Mouse (Mus musculus): ENCODE data around the gene Atp1b2. TPM values are rescaled to one million over a fixed set of nuclear protein-coding genes. Genes with fewer than 3 reads are reported as not detected.

Atp1b2 gene
- total and polyA plus RNA-seq, 2 experiments from 2014 or later = 161 to 167 TPM

DNA sequence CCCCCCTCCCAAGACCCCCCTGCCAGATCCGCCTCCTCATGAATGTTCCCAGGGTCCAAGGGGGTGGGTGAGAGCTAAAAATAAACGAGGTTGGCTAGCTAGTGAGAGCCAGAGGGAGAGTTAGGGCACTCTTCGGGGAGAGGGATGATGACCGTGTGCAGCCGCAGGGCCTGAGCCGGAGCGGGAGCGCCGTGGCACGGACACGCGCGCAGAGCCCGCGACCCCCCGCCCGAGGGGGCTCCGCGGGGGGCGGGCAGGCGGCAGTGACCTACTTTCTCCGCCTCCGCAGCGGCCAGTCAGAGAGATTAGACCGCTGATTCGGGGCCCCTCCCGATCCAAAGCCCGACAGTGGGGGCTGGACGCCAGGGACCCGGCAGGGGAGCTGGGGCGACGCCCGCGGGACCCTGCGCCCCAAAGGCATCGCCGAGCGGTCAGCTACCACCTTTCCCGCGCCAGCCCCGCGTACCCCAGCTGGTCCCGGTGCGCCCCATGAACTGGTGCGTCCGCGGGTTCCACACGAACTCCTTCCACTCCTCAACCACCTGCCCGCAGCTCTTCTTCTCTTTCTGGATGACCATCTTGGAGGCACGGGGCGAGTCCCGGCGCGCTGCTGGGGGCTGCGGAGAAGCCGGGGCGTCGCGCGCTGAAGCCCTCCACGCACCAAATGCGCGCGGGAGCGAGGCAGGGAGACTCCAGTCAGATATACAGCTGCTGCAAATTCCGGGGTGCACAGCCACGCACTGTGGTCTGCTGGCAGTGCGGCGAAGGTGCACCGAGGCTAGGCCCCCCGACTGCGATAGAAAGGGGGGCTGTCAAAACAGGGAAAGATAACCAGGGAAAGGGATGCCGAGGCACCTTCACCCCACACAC lies 712 bp downstream of the Atp1b2 start:
- H3K27me3 ChIP-seq (ENCODE audit: insufficient read depth, low read length) = no peaks in the 10 kb centered on the region
- H3K4me2 ChIP-seq (ENCODE audit: low read depth, low read length, poor library complexity, severe bottlenecking) = peak overlapping the region; percentile 80
- H3K9me3 ChIP-seq (ENCODE audit: low read length) = no peaks in the 10 kb centered on the region
- peaks cover 10% of the 10 kb centered on the region for H3K4me1 ChIP-seq (ENCODE audit: insufficient read depth, low read length)
- peak overlapping the region; percentile 90 for H3K27ac ChIP-seq (ENCODE audit: low read depth, low read length)
- peak; percentile 73 for DNase-seq (ENCODE audit: low spot score)
- peak overlapping the region; percentile 90 for H3K9ac ChIP-seq (replicated peaks; ENCODE audit: low read length, poor library complexity, severe bottlenecking)
- 1% methylated on average over 57 of the region's 73 CpGs for WGBS
- peak; percentile 68 for ATAC-seq (ENCODE audit: low FRiP score)
- TF ChIP-seq CTCF (IDR thresholded peaks at IDR 0.05) = no peak
- peak overlapping the region; percentile 91 for H3K4me3 ChIP-seq (ENCODE audit: low read depth, low read length)
- peaks cover 26% of the 10 kb centered on the region for H3K36me3 ChIP-seq (ENCODE audit: insufficient read depth, low read length)

DNA sequence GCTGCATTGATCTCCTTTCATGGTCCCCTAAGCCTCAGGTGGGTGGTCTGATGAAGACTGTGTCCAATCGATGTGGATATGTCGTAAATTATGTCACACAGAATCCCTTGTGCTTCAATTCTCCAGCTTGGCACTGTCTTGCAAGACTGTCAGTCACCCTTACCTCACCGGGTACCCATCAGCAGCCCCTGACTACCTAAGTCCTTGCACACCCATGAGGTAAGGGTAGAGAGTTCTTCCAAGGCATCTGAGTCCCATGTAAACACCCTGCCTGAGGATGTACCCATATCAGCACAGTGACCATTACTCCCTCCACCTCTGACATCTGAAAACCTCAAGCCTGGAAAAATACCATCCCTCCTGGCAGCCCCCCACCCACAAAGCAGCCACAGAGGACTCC lies 1.4 kb downstream of the Atp1b2 start:
- whole genome bisulfite sequencing = 27% methylated on average over 3 of the region's 3 CpGs

GRCm38 (mm10) chr11:69603516-69603915 lies 2.2 kb downstream of the Atp1b2 start:
- WGBS = 80% methylated on average over 8 of the region's 8 CpGs
- ATAC-seq (ENCODE audit: low FRiP score) = no peak
- peak overlapping the region; percentile 90; the same call in 1 of the 2 replicates for H3K27ac ChIP-seq (ENCODE audit: low read depth, low read length)
- H3K9me3 ChIP-seq (ENCODE audit: low read length) = no peaks in the 10 kb centered on the region
- no peak for DNase-seq (ENCODE audit: low spot score)
- H3K4me1 ChIP-seq (ENCODE audit: insufficient read depth, low read length) = peaks cover 10% of the 10 kb centered on the region
- H3K36me3 ChIP-seq (ENCODE audit: insufficient read depth, low read length) = peaks cover 27% of the 10 kb centered on the region
- peak overlapping the region; percentile 80 for H3K4me2 ChIP-seq (ENCODE audit: low read depth, low read length, poor library complexity, severe bottlenecking)
- H3K9ac ChIP-seq (replicated peaks; ENCODE audit: low read length, poor library complexity, severe bottlenecking) = no peak overlapping the region
- H3K27me3 ChIP-seq (ENCODE audit: insufficient read depth, low read length) = no peaks in the 10 kb centered on the region
- no peak for TF ChIP-seq CTCF (IDR thresholded peaks at IDR 0.05)
- H3K4me3 ChIP-seq (ENCODE audit: low read depth, low read length) = peak overlapping the region; percentile 91

More for the DNA sequence above, 1.4 kb downstream of the Atp1b2 start:
- Histone ChIP-seq H3K36me3 (ENCODE audit: insufficient read depth, low read length) (peaks cover 27% of the 10 kb centered on the region), H3K9ac (replicated peaks; ENCODE audit: low read length, poor library complexity, severe bottlenecking) (peak overlapping the region; percentile 90), H3K27me3 (ENCODE audit: insufficient read depth, low read length) (no peaks in the 10 kb centered on the region), H3K4me3 (ENCODE audit: low read depth, low read length) (peak overlapping the region; percentile 91), H3K9me3 (ENCODE audit: low read length) (no peaks in the 10 kb centered on the region), H3K4me1 (ENCODE audit: insufficient read depth, low read length) (peaks cover 10% of the 10 kb centered on the region), H3K4me2 (ENCODE audit: low read depth, low read length, poor library complexity, severe bottlenecking) (peak overlapping the region; percentile 80), H3K27ac (ENCODE audit: low read depth, low read length) (peak overlapping the region; percentile 90)
- no peak for TF ChIP-seq CTCF (IDR thresholded peaks at IDR 0.05)
- ATAC-seq (ENCODE audit: low FRiP score) (no peak), DNase-seq (ENCODE audit: low spot score) (no peak)

DNA sequence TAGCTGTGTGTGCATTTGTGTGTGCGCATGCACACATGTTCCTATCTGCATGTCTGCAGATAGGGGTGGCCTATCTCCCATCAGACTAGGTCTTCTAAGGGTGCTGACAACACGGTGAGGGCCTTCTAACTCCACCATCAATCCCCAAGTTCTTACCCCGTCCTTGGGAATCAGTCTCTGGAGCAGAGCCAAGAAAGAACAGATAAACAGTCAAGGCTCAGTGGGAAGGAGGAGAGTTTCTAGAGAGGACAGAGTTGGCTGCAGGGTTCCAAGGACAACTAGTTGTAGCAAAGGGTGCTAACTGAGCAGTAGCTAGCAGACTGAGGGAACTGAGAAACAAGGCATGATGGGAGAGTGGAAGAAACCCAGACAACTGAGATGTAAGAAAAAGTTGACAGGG lies 4.0 kb downstream of the Atp1b2 start:
- H3K9me3 ChIP-seq (ENCODE audit: low read length) = no peaks in the 10 kb centered on the region
- no peaks in the 10 kb centered on the region for H3K27me3 ChIP-seq (ENCODE audit: insufficient read depth, low read length)
- H3K4me1 ChIP-seq (ENCODE audit: insufficient read depth, low read length) = peaks cover 10% of the 10 kb centered on the region
- H3K36me3 ChIP-seq (ENCODE audit: insufficient read depth, low read length) = peaks cover 27% of the 10 kb centered on the region
- no peak for TF ChIP-seq CTCF (IDR thresholded peaks at IDR 0.05)
- no peak overlapping the region for H3K27ac ChIP-seq (ENCODE audit: low read depth, low read length)
- H3K9ac ChIP-seq (replicated peaks; ENCODE audit: low read length, poor library complexity, severe bottlenecking) = no peak overlapping the region
- WGBS = 80% methylated on average over 3 of the region's 3 CpGs
- ATAC-seq (ENCODE audit: low FRiP score) (no peak), DNase-seq (ENCODE audit: low spot score) (no peak)
- H3K4me3 ChIP-seq (ENCODE audit: low read depth, low read length) = no peak overlapping the region
- H3K4me2 ChIP-seq (ENCODE audit: low read depth, low read length, poor library complexity, severe bottlenecking) = no peak overlapping the region

DNA sequence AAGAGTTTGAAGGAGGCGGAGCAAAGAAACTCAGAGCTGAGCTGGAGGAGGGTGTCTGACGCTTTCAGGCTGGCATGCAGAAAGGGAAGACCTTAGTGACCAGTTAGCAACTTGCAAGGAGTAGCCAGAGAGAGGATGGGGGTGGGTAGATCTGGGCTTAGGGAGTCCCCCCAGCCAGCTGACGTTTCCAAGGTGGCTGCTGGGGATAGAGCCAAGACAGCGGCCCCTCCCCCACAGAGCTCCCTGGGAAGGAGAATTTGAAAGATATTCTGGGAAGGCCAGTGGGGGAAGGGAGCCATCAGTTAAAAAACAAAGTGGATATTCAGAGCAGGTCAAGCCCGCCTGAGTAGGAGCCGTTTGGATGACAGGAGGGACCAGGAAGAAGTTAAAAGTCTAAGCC lies 5.6 kb downstream of the Atp1b2 start:
- peaks cover 30% of the 10 kb centered on the region for H3K36me3 ChIP-seq (ENCODE audit: insufficient read depth, low read length)
- H3K9me3 ChIP-seq (ENCODE audit: low read length) = no peaks in the 10 kb centered on the region
- no peak for TF ChIP-seq CTCF (IDR thresholded peaks at IDR 0.05)
- ATAC-seq (ENCODE audit: low FRiP score) (peak; percentile 50; the same call in 1 of the 2 replicates), DNase-seq (ENCODE audit: low spot score) (peak; percentile 78)
- H3K4me2 ChIP-seq (ENCODE audit: low read depth, low read length, poor library complexity, severe bottlenecking) = no peak overlapping the region
- 0 out of 2 replicates have a peak overlapping the region, but pooled peaks have one; percentile 3 for H3K9ac ChIP-seq (replicated peaks; ENCODE audit: low read length, poor library complexity, severe bottlenecking)
- H3K4me1 ChIP-seq (ENCODE audit: insufficient read depth, low read length) = peaks cover 8% of the 10 kb centered on the region
- no peak overlapping the region for H3K27ac ChIP-seq (ENCODE audit: low read depth, low read length)
- 13% methylated on average over 6 of the region's 6 CpGs for WGBS
- no peak overlapping the region for H3K4me3 ChIP-seq (ENCODE audit: low read depth, low read length)
- H3K27me3 ChIP-seq (ENCODE audit: insufficient read depth, low read length) = no peaks in the 10 kb centered on the region

- Histone ChIP-seq H3K27ac (ENCODE audit: low read depth, low read length) (no peak overlapping the region), H3K4me1 (ENCODE audit: insufficient read depth, low read length) (peaks cover 8% of the 10 kb centered on the region), H3K27me3 (ENCODE audit: insufficient read depth, low read length) (no peaks in the 10 kb centered on the region), H3K9ac (replicated peaks; ENCODE audit: low read length, poor library complexity, severe bottlenecking) (0 out of 2 replicates have a peak overlapping the region, but pooled peaks have one; percentile 3), H3K4me3 (ENCODE audit: low read depth, low read length) (no peak overlapping the region), H3K36me3 (ENCODE audit: insufficient read depth, low read length) (peaks cover 32% of the 10 kb centered on the region), H3K4me2 (ENCODE audit: low read depth, low read length, poor library complexity, severe bottlenecking) (no peak overlapping the region), H3K9me3 (ENCODE audit: low read length) (no peaks in the 10 kb centered on the region)
- TF ChIP-seq CTCF (IDR thresholded peaks at IDR 0.05) = no peak
- DNase-seq (ENCODE audit: low spot score) (no peak), ATAC-seq (ENCODE audit: low FRiP score) (no peak)
- whole genome bisulfite sequencing = 14% methylated on average over 9 of the region's 9 CpGs
Observed at GRCm38 (mm10) chr11:69599436-69599835, 6.3 kb downstream of the Atp1b2 start.

Data from midbrain, postnatal 0 days (tissue).